Mouse (Mus musculus) cerebellum, adult 9-10 months (tissue): Measurements from ENCODE around the gene Erich6b.

Experiments
- DNase-seq: peaks from one replicate; pipeline ENCODE4 v3.0.0; 2022

Erich6b gene

GRCm38 (mm10) chr14:75708986-75709385 is 66.9 kb downstream of the Erich6b start:
- no peak for DNase-seq

- DNase-seq = no peak
Observed at GRCm38 (mm10) chr14:75711731-75712130, 69.7 kb downstream of the Erich6b start.

- DNase-seq = no peak
Observed at GRCm38 (mm10) chr14:75712687-75713086, 70.6 kb downstream of the Erich6b start.

- no peak for DNase-seq
Observed at GRCm38 (mm10) chr14:75713661-75714060, 71.6 kb downstream of the Erich6b start.

DNA sequence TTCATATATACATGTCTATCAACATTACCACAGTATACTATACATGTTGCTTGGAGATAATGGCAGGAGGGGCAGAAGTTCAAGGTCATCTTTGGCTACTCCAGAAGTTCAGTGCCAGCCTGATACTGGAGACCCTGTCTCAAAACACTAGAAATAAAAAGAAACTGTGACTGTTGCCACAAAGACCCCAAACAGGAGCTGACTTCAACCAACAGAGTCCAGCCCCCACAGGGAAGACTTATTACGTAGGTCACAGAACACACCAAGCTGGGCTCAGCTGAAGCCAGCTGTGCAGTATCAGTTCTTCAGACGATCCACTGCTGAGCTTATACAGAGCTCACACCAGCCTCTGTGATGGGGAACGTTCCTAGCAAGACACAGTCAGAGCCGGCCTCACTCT is 74.4 kb downstream of the Erich6b start:
- DNase-seq = no peak
